Mouse (Mus musculus) kidney, postnatal 25 days (tissue): ENCODE data around the gene Vps37b.
A peak's percentile ranks its signal among the peaks of the same experiment; 100 is the strongest.

Source experiments
- DNase-seq, 2 experiments: peaks; one replicate each; pipeline ENCODE4 v3.0.0; 2021; ENCODE audit warnings: mixed read lengths in 2 of 2

The Vps37b gene

DNA sequence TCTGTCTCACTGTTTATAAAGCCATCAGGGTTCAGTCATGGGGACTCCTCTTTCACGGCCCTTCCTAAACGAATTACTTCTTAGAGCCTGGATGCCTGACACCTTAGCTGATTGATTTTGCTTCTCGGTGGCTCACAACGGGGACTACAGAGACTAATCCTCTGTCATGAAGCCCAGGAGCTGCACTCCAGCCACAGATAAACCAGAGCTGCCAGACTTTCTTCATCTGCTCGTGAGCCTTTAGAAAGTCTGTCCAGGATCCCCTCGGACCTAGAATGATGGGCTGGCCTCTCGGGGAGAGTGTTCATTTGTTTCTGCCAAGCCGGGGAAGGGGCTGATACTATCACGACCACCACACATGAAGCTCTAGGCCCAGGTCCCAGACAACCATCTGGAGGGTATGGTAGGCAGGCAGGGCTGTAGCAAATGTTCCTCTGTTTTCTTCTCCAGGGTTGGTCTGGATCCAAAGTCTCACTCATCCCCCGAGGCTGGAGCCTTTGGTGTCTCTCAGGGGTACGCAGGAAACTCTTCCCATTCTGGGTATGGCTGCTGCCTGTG, 13.5 kb upstream of the Vps37b start:
- DNase-seq, result no peak

DNA sequence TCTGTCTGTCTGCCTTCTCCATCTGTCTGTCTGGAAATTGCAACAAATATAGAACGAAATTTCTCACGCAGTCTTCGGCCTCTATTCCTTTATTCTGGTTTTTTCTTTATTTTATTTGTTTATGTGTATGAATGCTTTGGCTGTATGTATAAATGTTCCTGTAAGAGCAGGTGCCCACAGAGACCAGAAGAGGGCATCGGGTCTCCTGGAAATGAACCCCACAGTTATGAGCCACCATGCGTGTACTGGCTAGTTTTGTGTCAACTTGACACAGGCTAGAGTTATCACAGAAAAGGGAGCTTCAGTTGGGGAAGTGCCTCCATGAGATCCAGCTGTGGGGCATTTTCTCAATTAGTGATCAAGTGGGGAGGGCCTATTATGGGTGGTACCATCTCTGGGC, 11.9 kb upstream of the Vps37b start:
- DNase-seq, result no peak

DNA sequence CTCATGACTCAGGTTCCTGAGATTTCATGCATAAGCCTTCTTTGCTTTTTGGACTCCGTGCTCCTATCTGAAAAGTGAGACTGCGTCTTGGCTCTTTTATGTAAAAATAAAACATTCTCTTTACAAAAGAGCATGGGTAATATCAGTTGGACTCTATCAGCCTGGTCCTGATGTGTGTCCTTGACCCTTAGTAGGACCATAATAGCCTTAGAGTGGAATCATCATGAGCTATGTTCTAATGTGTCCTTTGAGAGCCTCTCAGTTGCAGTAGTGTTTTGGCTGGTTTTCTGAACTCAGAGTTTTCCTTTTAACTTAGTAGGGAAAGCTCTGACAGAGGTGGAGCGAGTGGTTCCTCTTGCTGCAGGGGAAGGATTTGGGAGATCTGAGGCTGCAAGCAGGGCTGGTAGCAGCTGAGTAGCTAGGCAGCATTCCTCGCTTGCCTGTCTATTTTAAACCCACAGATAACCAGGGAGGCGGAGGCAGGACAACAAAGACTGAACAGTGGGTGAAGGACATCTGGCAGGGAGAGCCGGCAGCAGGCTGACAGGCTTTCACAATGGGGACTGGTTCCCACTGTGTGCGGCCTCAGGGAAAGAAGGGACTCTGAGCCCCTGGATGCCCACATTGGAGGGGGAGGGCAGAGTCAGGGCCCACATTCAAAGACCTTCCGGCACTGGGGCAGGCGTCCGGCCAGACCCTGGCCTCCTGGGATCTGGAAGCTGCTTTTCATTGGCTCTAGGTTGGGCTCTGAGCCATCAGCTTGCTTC, 11.3 kb upstream of the Vps37b start:
- peak; percentile 46 to 53 for DNase-seq

DNA sequence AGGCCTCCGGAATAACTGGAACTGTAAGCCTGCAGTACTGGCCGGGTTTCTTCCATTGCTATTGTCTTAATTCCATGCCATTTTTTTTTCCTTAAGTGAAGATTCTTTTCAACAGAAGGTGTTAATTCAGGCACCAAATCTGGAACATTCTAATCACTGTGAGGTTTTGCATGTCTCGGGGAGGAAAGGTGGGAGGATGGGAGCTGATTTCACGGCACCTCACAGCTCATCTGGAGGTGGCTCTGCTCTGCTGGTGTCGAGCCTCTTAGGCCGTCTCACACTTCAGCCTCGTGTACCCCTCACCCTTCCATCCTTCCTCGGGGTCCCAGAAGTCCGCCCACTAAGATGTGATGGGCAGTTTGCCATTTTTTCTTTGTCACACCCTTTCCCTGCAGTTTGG, 9.0 kb upstream of the Vps37b start:
- DNase-seq, result no peak

DNA sequence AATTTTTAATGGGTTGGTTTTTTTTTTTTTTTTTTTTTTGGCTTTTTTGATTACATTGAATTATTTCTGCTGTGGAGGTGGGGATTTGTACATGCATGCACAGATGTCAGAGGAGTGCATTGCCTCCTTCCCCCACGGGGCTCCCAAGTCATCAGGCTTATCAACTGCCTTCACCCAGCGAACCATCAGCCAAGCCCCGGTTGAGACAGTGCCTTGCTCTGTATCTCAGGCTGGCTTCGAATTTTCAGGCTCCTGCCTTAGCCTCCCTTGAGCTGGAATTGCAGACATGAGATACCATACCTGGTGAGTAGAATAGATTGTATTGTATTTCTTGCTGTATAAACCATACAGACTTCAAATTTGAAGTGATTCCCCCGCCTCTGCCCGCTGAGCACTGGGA, 7.5 kb upstream of the Vps37b start:
- DNase-seq, result no peak

DNA sequence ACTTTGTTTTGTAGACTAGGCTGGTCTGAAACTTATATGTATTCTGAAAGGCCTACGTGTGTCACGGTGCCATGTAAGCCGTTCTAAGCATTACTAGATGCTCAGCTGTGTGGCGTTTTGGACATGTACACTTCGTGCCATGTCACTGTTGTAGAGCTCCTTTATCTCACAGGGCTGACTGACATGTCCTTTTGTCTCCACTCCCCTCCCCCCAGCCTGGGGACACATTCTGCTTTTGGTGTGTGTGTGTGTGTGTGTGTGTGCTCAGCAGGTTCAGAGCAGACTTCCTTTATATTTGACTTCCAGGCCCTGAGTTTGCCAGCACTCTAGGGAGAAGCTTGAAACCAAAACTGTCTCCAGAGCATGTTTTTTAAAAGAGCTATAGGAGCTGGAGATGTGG, 4.8 kb upstream of the Vps37b start:
- DNase-seq, result no peak

DNA sequence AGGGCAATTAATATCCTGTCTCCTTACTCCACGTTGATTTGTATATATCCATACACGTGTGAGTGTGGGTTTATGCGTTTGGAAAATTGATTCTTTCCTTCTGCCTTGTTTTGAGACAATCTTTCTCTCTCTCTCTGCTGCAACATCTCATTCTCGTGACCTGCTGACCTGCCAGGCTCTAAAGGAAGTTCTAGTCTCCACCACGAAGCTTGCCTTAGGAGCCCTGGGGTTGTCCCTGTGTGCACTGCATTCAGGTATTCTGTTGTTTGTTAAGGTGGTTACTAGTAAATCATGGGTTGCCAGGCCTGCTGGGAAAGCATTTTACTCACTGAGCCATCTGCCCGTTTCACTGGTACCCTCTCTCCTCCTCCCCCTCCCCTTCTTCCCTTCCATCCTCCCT, 4.3 kb upstream of the Vps37b start:
- no peak for DNase-seq

DNA sequence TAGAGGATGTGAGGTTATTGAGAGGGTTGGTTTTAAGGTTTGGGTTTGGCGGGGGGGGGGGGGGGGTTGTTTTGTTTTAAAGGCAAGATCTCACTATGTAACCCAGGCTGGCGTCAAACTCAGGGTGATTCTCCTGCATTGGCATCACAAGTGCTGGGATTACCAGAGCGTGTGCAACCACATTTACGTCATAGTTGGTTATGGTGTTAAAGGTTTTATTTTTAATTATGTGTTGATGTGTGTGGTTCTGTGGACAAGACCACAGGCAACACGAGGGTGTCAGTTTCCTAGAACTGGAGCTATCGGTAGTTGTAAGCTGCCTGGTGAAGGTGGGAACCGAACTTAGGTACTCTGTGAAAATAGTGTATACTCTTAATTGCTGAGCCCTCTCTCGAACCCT, 3.7 kb upstream of the Vps37b start:
- no peak for DNase-seq

DNA sequence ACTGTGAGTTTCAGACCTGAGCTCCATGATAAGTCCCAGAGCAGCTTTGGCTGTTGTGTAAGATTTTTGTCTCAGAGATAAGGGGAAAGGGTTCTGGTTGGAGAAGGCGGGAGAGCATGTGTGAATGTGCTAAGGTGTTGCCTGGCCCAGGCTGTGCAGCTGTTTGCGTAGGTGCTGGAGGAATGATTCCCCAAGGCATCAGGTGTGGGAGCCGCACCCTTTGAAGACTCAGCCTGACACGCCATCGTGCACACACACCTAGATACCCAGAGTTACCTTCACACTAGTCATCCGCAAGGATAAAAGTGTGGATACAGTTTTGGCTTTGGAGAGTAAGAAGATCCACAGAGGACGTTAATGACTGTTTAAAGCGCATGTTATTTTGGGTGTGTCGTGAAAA, 3.3 kb upstream of the Vps37b start:
- DNase-seq, result no peak

DNA sequence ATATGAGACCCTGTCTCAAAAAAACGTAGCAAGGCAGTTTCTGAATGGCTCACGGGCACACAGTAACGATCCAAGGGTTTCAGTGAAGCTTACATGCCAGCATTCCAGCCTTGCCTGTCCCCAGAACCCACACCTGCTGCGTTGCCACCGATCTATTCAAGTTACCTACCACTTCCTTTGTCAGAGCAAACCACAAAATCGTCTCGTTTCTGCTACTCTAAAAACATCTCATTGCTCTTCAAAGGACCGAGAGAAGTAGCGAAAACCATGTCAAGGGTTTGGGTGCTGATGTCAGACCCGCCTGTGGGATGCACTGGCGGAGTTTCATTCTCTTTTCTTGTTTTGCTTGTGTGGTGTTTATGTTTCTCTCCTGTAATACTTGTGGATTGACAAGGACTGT, 2.4 kb upstream of the Vps37b start:
- DNase-seq, result no peak

DNA sequence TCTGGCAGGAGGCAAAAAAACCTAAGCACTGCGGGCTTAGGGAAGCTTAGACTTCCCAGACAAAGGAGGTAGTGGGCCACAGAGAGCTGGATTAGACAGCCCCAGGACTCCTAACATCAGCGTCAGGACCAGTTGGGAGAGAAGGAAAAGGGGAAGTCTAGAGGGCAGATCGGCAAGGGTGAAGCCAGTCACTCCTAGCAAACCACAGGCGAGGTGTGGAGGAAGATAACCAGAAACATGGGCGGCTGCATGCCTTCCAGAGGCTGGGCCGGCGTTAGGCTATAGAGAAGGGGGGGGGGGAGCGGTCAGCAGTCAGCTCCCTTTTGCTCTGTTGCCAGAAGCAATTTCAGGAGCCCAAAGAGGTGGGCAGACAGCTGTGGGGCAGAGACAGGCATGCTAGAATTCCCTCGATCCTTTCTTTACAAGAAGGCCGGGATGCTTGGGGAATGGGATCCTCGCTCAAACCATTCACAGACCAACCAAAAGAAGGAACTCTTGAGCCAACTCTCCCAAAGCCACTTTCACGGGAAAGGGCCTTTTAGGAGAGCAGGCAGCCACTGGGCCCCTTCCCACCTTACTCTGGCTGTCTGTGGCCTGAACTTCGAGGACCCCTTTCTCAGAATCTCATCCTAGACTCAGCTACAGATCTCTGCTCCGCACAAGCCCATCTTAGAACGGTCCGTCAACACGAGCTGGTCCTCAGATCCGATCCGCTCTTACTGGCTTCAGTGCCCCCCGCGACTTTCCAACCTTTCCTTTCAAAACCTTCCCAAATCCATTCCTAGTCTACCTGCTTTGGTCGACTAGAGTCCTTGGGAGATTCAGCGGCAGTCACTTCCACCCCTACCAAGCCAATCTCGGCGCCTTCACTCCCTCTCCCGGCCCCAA, 758 bp downstream of the Vps37b start:
- no peak for DNase-seq

DNA sequence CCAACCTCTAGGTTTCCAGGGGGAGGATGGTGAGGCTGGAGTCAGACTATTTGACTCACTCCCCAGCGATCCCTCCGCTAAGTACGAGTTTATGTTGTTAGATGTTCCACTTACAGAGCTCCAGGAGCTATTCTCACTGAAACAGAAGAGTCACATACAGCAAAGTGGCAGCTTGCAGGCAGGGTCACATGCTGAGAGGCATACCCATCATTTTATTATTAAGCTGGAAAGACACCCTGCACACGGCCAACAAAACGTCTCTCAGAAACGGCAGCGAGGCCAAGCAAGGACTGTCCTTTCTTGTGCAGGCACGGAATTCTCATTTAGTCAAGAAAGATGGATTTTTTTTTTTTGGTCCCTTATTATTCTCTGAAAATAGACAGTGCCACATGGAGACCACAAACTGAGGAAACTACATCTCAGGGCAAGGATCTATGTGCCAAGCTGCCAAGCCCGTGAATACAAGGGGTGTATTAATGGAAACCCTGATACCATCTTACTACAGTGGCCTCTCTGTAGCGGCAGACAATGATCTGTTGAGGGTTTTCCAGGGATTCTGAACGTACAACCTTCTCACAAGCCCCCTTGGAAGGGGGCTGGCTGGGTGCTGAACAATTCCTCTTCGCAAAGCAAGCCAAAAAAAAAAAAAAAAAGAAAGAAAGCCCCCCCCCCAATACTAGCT, 1.5 kb downstream of the Vps37b start:
- DNase-seq, result peak in 1 of 2 experiments; percentile 24

DNA sequence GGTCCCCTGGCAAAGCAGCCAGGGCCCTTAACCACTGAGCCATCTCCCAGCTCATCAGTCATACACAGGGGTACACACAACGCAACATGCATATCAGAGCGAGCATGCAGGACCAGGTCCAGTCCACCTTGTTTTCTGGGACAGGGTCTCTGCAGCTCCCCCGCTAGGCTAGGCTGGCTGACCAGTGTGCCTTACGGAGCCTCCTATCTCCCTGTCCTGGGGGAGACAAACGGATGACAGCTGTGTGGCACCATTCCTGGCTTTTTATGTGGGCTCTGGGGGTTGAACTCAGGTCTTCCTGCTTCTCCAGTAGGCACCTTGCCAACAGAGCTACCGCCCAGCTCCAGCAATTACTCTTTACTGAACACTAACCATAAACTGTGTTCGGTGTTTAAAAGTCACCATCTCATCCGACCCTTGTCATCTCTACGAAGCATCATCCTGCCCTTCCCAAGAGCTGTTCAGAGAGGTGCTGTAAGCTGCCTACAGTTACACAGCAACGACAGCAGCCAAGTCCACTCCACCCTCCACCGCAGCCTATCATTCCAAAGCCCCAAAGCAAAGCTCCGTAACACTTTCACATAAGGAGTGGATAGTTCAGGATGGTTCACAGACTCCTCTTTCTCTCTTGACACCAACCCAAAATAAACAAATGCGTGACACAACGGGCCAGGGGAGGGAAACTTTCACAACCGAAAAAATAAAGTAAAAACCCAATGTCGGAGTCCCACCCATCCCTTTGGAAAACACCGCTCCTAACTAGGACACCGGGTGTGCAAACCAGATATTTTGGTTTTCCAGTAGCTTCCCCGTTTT, 2.6 kb downstream of the Vps37b start:
- DNase-seq, result peak in 1 of 2 experiments; percentile 42

DNA sequence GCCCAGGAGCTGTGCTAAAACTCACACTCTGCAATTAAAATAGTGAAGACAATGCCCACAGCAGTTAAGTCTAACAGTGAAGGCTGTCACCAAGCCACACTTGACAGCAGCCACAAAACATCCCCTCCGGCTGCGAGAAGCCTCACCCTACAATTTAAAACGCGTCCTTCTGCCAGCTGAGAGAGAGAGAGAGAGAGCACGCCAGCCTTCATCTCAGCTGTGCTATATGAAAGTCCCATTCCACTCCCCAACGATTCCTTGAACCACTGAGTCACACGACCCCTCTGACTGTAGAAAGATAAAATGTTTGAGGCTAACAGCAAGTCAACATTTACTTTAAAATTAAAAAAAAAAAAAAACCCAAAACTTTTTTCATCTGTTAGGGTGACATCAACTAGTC, 3.4 kb downstream of the Vps37b start:
- no peak for DNase-seq

DNA sequence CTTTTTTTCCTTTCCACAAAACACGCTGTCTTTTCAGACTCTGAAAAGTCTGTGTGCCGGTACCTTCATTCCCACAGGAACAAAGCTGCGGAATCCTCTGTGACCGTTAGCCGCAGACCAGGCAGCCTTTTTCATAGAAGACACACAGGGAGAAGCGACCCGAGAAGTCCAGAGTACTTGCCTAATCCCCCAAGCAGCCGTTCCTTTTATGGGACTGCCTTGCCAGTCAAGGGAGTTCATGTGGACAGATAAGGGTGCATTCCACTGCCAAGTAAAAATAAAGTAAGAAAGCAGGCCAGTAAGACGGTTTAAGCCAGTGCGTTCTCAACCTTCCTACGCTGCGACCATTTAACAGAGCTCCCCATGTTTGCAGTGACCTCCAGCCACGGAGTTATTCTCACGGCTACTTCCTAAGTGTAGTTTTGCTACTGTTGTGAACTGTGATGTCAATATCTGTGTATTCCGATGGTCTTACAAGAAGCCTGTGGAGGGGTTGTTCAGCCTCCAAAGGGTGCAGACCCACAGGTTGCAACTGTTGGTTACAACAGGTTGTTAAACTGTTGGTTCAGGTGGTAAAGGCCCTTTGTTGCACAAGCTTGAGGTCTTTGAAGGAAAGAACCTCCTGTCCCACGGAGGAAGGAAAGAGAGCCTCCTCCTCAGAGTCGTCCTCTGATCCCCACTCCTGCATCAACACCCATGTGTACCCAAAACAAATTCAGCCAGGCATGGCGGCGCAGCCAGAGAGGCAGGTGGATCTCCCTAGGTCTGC, 4.2 kb downstream of the Vps37b start:
- DNase-seq, result peak in 1 of 2 experiments; percentile 46

DNA sequence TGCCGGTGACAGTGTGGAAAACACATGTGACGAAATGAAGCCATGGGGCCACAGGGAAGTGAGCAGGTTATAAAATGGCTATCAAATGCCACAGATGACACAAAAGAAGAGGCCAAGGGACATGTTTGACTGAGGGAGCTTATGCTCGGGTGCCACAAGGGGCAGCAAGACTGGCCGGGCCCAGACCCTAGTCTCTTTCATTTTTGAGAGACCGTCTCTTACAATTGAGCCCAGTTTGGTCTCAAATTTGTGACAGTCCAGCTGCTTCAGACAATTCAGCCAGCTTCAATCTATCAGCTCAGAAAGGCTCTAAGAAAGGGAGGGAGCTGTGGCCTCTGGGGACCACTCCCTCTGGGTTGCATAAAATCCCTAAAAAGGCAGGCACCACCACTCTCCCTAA, 5.5 kb downstream of the Vps37b start:
- DNase-seq, result no peak

DNA sequence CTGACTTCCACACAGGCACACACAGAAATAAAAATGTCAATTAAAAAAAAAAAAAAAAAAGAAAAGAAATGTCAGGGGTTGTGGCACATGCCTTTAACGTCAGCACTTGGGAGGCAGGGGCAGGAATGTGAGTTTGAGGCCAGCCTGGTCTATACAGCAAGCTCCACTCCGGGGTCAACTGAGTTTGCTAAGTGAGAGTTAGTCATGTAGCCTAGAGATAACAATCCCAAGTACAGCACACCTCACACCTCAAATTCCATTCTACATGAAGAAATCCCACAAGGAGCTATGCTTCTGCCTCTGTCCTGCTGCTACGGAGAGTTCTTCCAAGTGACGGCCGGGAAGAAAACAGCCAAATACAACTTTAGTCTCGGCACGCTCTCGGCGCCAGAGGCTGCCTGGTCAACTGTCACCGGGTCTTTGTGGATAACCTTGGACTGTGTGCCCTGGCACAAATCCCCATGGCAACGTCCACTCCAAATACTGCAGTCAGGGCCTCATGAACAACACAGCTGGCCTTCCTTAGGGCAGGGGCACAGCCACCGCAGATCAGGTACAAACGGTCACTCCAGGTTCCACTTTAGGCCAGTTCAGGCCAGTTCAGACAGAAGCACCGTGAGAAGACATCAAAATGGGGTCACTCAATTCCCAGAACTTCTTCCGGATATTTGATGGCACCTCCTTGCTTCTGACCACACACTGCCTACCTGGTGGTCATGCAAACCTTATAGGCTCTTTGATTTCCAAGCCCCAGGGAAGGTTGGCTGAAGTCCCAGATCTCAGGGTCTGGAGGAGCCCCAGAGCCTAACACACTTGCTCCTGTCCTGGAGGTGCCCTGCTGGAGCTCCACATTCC, 6.3 kb downstream of the Vps37b start:
- DNase-seq, result peak; percentile 67 to 90

DNA sequence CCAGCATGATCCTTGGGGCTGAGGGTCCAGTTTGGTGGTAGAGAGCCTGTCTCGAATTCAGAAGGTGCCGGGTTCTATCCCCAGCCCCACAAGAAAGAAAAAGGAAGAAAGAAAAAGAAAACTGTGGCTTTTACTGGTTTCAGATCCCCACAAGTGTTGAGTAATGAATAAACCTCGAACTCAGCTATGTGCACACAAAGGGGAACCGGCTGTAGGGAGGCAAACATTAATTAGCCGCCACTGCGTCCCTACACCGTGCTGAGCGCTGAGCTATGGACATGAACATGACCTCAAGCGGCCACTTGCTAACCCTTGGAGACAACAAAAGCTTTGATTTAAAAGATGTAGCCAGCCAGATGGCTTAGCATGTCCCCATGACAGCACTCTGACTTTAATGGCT, 6.9 kb downstream of the Vps37b start:
- peak in 1 of 2 experiments; percentile 33 for DNase-seq

DNA sequence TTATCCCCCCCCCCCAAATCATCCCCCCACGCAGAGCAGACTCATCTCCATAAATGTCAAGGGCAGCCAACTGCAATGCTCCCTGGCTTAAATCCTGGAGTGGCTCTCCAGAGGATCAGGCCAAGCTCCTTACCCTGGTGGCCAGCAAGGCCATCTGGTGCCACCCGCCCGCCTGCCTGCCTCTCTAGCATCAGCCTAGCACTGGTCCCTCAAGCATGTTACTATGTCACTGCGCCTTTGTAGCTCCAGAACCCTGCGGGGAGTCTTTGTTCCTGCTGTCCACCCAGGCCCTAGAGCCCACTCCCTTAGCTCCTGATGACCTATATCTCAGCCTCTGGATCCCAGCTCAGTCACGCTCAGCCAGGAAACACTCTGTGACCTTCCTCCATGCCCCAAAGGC, 7.4 kb downstream of the Vps37b start:
- peak in 1 of 2 experiments; percentile 42 for DNase-seq

DNA sequence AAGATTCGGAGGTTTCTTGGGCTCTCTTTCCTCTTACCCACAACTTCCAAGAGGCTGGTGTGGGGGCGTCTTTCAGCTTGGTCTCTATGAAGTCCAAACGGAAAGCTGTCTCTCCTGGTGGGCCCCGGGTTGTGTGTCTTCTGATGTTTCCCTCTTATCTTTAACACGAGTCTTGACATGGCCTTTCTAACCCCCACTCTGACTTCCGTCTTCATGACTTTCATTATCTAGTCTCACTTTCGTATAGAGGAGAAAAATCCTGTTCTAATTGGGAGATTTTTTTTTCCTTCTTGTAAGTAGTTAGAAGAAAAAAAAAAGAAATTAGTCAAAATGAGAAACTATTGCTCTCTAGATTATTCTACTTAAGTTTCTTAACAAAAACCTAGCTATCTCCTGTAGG, 9.7 kb downstream of the Vps37b start:
- DNase-seq, result no peak

DNA sequence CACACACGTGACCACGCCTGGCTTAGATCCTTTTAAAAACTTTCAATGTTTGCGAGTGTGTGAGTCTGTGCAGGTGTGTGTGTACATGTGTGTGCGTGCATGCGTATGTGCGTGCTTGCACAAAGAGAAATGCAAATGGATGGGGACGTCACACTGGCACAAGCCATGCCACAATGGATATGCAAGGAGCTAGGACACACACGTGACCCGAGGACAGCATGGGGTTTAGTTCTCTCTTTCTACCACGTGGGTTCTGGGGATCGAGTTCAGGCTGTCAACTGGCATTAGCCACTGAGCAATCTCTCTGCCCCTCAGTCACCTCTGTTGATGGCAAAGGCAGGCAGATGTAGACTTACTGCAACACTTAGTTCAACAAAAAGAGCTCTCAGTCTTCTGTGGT, 10.4 kb downstream of the Vps37b start:
- no peak for DNase-seq
